Mouse (Mus musculus) C3H10T1/2 (cell line): ENCODE results near the gene Lbx1. TPM values are rescaled to one million over a fixed set of nuclear protein-coding genes. Genes with fewer than 3 reads are reported as not detected.

ENCODE experiments used
- polyA plus RNA-seq, 2 experiments: library from polyadenylated mRNA; unstranded; fragments of >200 nt; fragmentation: generic; extraction: Trizol; gene quantifications; one replicate each; pipeline ENCODE4 v1.2.1; 2012; ENCODE audit warnings: missing spikeins in 2 of 2

The Lbx1 gene
- under 1 TPM; 0.07 to 0.37 TPM for polyA plus RNA-seq

GRCm38 (mm10) chr19:45235766-45236362 lies at the start of gene Lbx1:
Gene Lbx1, minus strand, starts transcription at chr19:45235812.

Other genes with a start within 250 kb of the Lbx1 start
- gene Sema4g, start 246.7 kb downstream of the Lbx1 start, polyA plus RNA-seq, result under 1 TPM; 0.09 to 0.55 TPM
- 1 to 10 TPM; 5.2 to 9.2 TPM for gene Twnk, start 230.1 kb downstream of the Lbx1 start, polyA plus RNA-seq
- 10 to 100 TPM; 68.5 to 78.7 TPM for gene Mrpl43, start 229.4 kb downstream of the Lbx1 start, polyA plus RNA-seq
- gene Lzts2, start 221.4 kb downstream of the Lbx1 start, polyA plus RNA-seq, result 100 to 1,000 TPM in 1 of 2 experiments, 10 to 100 TPM in 1; 71.8 to 120 TPM
- gene Pdzd7, start 190.1 kb downstream of the Lbx1 start, polyA plus RNA-seq, result 1 to 10 TPM in 1 of 2 experiments, under 1 TPM in 1; 0.27 to 1.1 TPM
- 10 to 100 TPM; 31.7 to 76.2 TPM for gene Sfxn3, start 188.3 kb downstream of the Lbx1 start, polyA plus RNA-seq
- 10 to 100 TPM in 1 of 2 experiments, under 1 TPM in 1; 0.95 to 12.9 TPM for gene Kazald1, start 160.6 kb downstream of the Lbx1 start, polyA plus RNA-seq
- not detected for gene Tlx1, start 85.1 kb downstream of the Lbx1 start, polyA plus RNA-seq
- 10 to 100 TPM; 10.6 to 22.8 TPM for gene Btrc, start 127.9 kb upstream of the Lbx1 start, polyA plus RNA-seq